Mouse (Mus musculus): ENCODE measurements at regions not wholly inside any gene's neighbourhood (a gene's known extent, or its start where the extent isn't known, plus 50 kb on each side); places are given as distances from the start of the nearest gene placed in this dataset.
A peak's percentile ranks its signal among the peaks of the same experiment; 100 is the strongest.

GRCm38 (mm10) chr2:50586321-50587050 lies 289.9 kb upstream of the Mmadhc start:
- WGBS = 38% methylated on average over 6 of the region's 6 CpGs
- Histone ChIP-seq H3K4me1 (ENCODE audit: insufficient read depth, low read length) (no peaks in the 10 kb centered on the region; the same call in 1 of the 2 replicates), H3K4me2 (ENCODE audit: low read depth, low read length) (no peak overlapping the region), H3K4me3 (ENCODE audit: low read length) (no peak overlapping the region), H3K36me3 (ENCODE audit: insufficient read depth, low read length) (no peaks in the 10 kb centered on the region), H3K9ac (replicated peaks; ENCODE audit: low read length) (no peak overlapping the region), H3K27ac (no peak overlapping the region), H3K9me3 (ENCODE audit: low read length) (no peaks in the 10 kb centered on the region), H3K27me3 (ENCODE audit: insufficient read depth, low read length) (no peaks in the 10 kb centered on the region)
- no peak for TF ChIP-seq CTCF (IDR thresholded peaks at IDR 0.05; ENCODE audit: low read depth)
- ATAC-seq (no peak), DNase-seq (ENCODE audit: low spot score) (peak; percentile 43)

- no peaks in the 10 kb centered on the region for H3K9me3 ChIP-seq (ENCODE audit: low read length)
- H3K27ac ChIP-seq = no peak overlapping the region
- no peak for TF ChIP-seq CTCF (IDR thresholded peaks at IDR 0.05; ENCODE audit: low read depth)
- H3K4me2 ChIP-seq (ENCODE audit: low read depth, low read length) = no peak overlapping the region
- no peak for ATAC-seq
- H3K4me3 ChIP-seq (ENCODE audit: low read length) = no peak overlapping the region
- no peaks in the 10 kb centered on the region for H3K27me3 ChIP-seq (ENCODE audit: insufficient read depth, low read length)
- no peak for DNase-seq (ENCODE audit: low spot score)
- WGBS = 65% methylated on average over 2 of the region's 2 CpGs
- H3K4me1 ChIP-seq (ENCODE audit: insufficient read depth, low read length) = no peaks in the 10 kb centered on the region
- no peaks in the 10 kb centered on the region for H3K36me3 ChIP-seq (ENCODE audit: insufficient read depth, low read length)
- no peak overlapping the region for H3K9ac ChIP-seq (replicated peaks; ENCODE audit: low read length)
These were observed 283.0 kb upstream of the Mmadhc start for GRCm38 (mm10) chr2:50579620-50580019.

- DNase-seq (ENCODE audit: low spot score) (no peak), ATAC-seq (no peak)
- Histone ChIP-seq H3K27me3 (ENCODE audit: insufficient read depth, low read length) (no peaks in the 10 kb centered on the region), H3K9ac (replicated peaks; ENCODE audit: low read length) (no peak overlapping the region), H3K36me3 (ENCODE audit: insufficient read depth, low read length) (no peaks in the 10 kb centered on the region), H3K27ac (no peak overlapping the region), H3K4me1 (ENCODE audit: insufficient read depth, low read length) (no peaks in the 10 kb centered on the region), H3K4me2 (ENCODE audit: low read depth, low read length) (no peak overlapping the region), H3K9me3 (ENCODE audit: low read length) (no peaks in the 10 kb centered on the region), H3K4me3 (ENCODE audit: low read length) (no peak overlapping the region)
- no peak for TF ChIP-seq CTCF (IDR thresholded peaks at IDR 0.05; ENCODE audit: low read depth)
- WGBS = 74% methylated on average over 6 of the region's 6 CpGs
These were observed 281.9 kb upstream of the Mmadhc start for GRCm38 (mm10) chr2:50578278-50579043.

GRCm38 (mm10) chr2:50577736-50578135 lies 281.1 kb upstream of the Mmadhc start:
- Histone ChIP-seq H3K4me2 (ENCODE audit: low read depth, low read length) (no peak overlapping the region), H3K27ac (no peak overlapping the region), H3K36me3 (ENCODE audit: insufficient read depth, low read length) (no peaks in the 10 kb centered on the region), H3K4me1 (ENCODE audit: insufficient read depth, low read length) (no peaks in the 10 kb centered on the region), H3K4me3 (ENCODE audit: low read length) (no peak overlapping the region), H3K9ac (replicated peaks; ENCODE audit: low read length) (no peak overlapping the region), H3K9me3 (ENCODE audit: low read length) (no peaks in the 10 kb centered on the region), H3K27me3 (ENCODE audit: insufficient read depth, low read length) (no peaks in the 10 kb centered on the region)
- ATAC-seq = no peak
- WGBS = 80% methylated on average over 9 of the region's 9 CpGs
- no peak for DNase-seq (ENCODE audit: low spot score)
- no peak for TF ChIP-seq CTCF (IDR thresholded peaks at IDR 0.05; ENCODE audit: low read depth)

GRCm38 (mm10) chr2:50573455-50573854 lies 276.9 kb upstream of the Mmadhc start:
- DNase-seq (ENCODE audit: low spot score) = peak; percentile 30
- no peaks in the 10 kb centered on the region for H3K27me3 ChIP-seq (ENCODE audit: insufficient read depth, low read length)
- TF ChIP-seq CTCF (IDR thresholded peaks at IDR 0.05; ENCODE audit: low read depth) = no peak
- ATAC-seq = no peak
- H3K4me3 ChIP-seq (ENCODE audit: low read length) = no peak overlapping the region
- H3K9ac ChIP-seq (replicated peaks; ENCODE audit: low read length) = no peak overlapping the region
- H3K36me3 ChIP-seq (ENCODE audit: insufficient read depth, low read length) = no peaks in the 10 kb centered on the region
- H3K27ac ChIP-seq = no peak overlapping the region
- H3K9me3 ChIP-seq (ENCODE audit: low read length) = no peaks in the 10 kb centered on the region
- H3K4me2 ChIP-seq (ENCODE audit: low read depth, low read length) = no peak overlapping the region
- 58% methylated on average over 3 of the region's 3 CpGs for WGBS
- H3K4me1 ChIP-seq (ENCODE audit: insufficient read depth, low read length) = 0 out of 2 replicates have a peak, but pooled peaks cover 7% of the 10 kb centered on the region

GRCm38 (mm10) chr2:50571021-50571420 lies 274.4 kb upstream of the Mmadhc start:
- H3K27me3 ChIP-seq (ENCODE audit: insufficient read depth, low read length) = no peaks in the 10 kb centered on the region
- ATAC-seq (no peak), DNase-seq (ENCODE audit: low spot score) (no peak)
- H3K36me3 ChIP-seq (ENCODE audit: insufficient read depth, low read length) = no peaks in the 10 kb centered on the region
- no peak overlapping the region for H3K9ac ChIP-seq (replicated peaks; ENCODE audit: low read length)
- H3K4me1 ChIP-seq (ENCODE audit: insufficient read depth, low read length) = 0 out of 2 replicates have a peak, but pooled peaks cover 7% of the 10 kb centered on the region
- no peaks in the 10 kb centered on the region for H3K9me3 ChIP-seq (ENCODE audit: low read length)
- 55% methylated on average over 4 of the region's 4 CpGs for WGBS
- TF ChIP-seq CTCF (IDR thresholded peaks at IDR 0.05; ENCODE audit: low read depth) = no peak
- no peak overlapping the region for H3K4me2 ChIP-seq (ENCODE audit: low read depth, low read length)
- no peak overlapping the region for H3K27ac ChIP-seq
- H3K4me3 ChIP-seq (ENCODE audit: low read length) = no peak overlapping the region
